9 mouse cellular contexts compared by ENCODE assay signal in genomic region chr10:58377592-58378197, GRCm38 (mm10). TPM values are rescaled to one million over a fixed set of nuclear protein-coding genes. Genes with fewer than 3 reads are reported as not detected.
A peak's percentile ranks its signal among the peaks of the same experiment; 100 is the strongest.
DNase-seq lines count a peak whose midpoint lies in the region; ATAC-seq lines count a peak whose summit lies in the region.
"Had no signal": no experiment of that assay in that cellular context is flagged by ENCODE, and none has a peak within 500 bp of the region (broad histone marks: within the 10 kb centered on the region; RNA-seq: fewer than 3 reads in every experiment).

No protein-coding gene starts in this region.

- H3K9me3 ChIP-seq in forebrain, embryonic 11.5 days (ENCODE audit: control insufficient read depth, low read length), result no peaks in the 10 kb centered on the region
- no peaks in the 10 kb centered on the region for H3K9me3 ChIP-seq in forebrain, embryonic 15.5 days
- no peaks in the 10 kb centered on the region for H3K9me3 ChIP-seq in embryonic facial prominence, embryonic 14.5 days (ENCODE audit: control insufficient read depth, low read length)
- no peaks in the 10 kb centered on the region for H3K9me3 ChIP-seq in limb, embryonic 11.5 days (ENCODE audit: control insufficient read depth, low read length)
- H3K9me3 ChIP-seq: hindbrain, embryonic 15.5 days had no signal

- no peaks in the 10 kb centered on the region for H3K27me3 ChIP-seq in forebrain, embryonic 11.5 days (ENCODE audit: control insufficient read depth, insufficient read depth, low read length)
- H3K27me3 ChIP-seq in forebrain, embryonic 15.5 days, result no peaks in the 10 kb centered on the region
- H3K27me3 ChIP-seq in embryonic facial prominence, embryonic 14.5 days (replicated peaks; ENCODE audit: control insufficient read depth, insufficient read depth, low read length), result no peaks in the 10 kb centered on the region
- H3K27me3 ChIP-seq in limb, embryonic 11.5 days (ENCODE audit: control insufficient read depth, insufficient read depth, low read length), result no peaks in the 10 kb centered on the region
- H3K27me3 ChIP-seq: hindbrain, embryonic 15.5 days had no signal

- H3K36me3 ChIP-seq in forebrain, embryonic 11.5 days (ENCODE audit: control insufficient read depth, insufficient read depth, low read length), result no peaks in the 10 kb centered on the region
- H3K36me3 ChIP-seq in forebrain, embryonic 15.5 days, result no peaks in the 10 kb centered on the region
- H3K36me3 ChIP-seq in embryonic facial prominence, embryonic 14.5 days (ENCODE audit: control insufficient read depth, insufficient read depth, low read length), result no peaks in the 10 kb centered on the region
- no peaks in the 10 kb centered on the region for H3K36me3 ChIP-seq in limb, embryonic 11.5 days (ENCODE audit: control insufficient read depth, insufficient read depth, low read length)
- H3K36me3 ChIP-seq: hindbrain, embryonic 15.5 days had no signal

- H3K27ac ChIP-seq in forebrain, embryonic 11.5 days (ENCODE audit: low read depth, low read length), result no peak overlapping the region
- H3K27ac ChIP-seq in forebrain, embryonic 15.5 days (replicated peaks), result no peak overlapping the region
- H3K27ac ChIP-seq in embryonic facial prominence, embryonic 14.5 days (replicated peaks; ENCODE audit: low read depth, low read length), result no peak overlapping the region
- no peak overlapping the region for H3K27ac ChIP-seq in limb, embryonic 11.5 days (replicated peaks; ENCODE audit: low read depth, low read length)
- H3K27ac ChIP-seq: hindbrain, embryonic 15.5 days had no signal

- H3K9ac ChIP-seq in forebrain, embryonic 11.5 days (ENCODE audit: low read length), result no peak overlapping the region
- H3K9ac ChIP-seq in forebrain, embryonic 15.5 days (replicated peaks), result no peak overlapping the region
- no peak overlapping the region for H3K9ac ChIP-seq in embryonic facial prominence, embryonic 14.5 days (ENCODE audit: low read depth, low read length)
- H3K9ac ChIP-seq in limb, embryonic 11.5 days (ENCODE audit: low read length), result no peak overlapping the region
- H3K9ac ChIP-seq: hindbrain, embryonic 15.5 days had no signal

- WGBS in forebrain, embryonic 11.5 days, result 37% methylated on average over 4 of the region's 4 CpGs
- 32% methylated on average over 4 of the region's 4 CpGs for WGBS in forebrain, embryonic 15.5 days
- 33% methylated on average over 4 of the region's 4 CpGs for WGBS in embryonic facial prominence, embryonic 14.5 days
- WGBS in limb, embryonic 11.5 days, result 49% methylated on average over 4 of the region's 4 CpGs

- no peak for ATAC-seq in forebrain, embryonic 11.5 days (replicated peaks; ENCODE audit: low FRiP score)
- ATAC-seq in forebrain, embryonic 15.5 days (replicated peaks), result no peak; the same call in 1 of the 2 replicates
- ATAC-seq in embryonic facial prominence, embryonic 14.5 days (ENCODE audit: low read depth), result no peak
- no peak for ATAC-seq in limb, embryonic 11.5 days (ENCODE audit: insufficient number of reproducible peaks, low FRiP score, low TSS enrichment, low read depth)
- peak; percentile 82 for ATAC-seq in neutrophil, adult 5-6 weeks (ENCODE audit: extremely low read depth, insufficient number of reproducible peaks, low FRiP score, poor library complexity, severe bottlenecking)

- H3K4me1 ChIP-seq in forebrain, embryonic 11.5 days (replicated peaks; ENCODE audit: control insufficient read depth, insufficient read depth, low read length), result 0 out of 2 replicates have a peak, but pooled peaks cover 2% of the 10 kb centered on the region
- peaks cover 13% of the 10 kb centered on the region for H3K4me1 ChIP-seq in forebrain, embryonic 15.5 days
- peaks cover 8% of the 10 kb centered on the region for H3K4me1 ChIP-seq in embryonic facial prominence, embryonic 14.5 days (ENCODE audit: control insufficient read depth, insufficient read depth, low read length)
- peaks cover 8% of the 10 kb centered on the region; the same call in 1 of the 2 replicates for H3K4me1 ChIP-seq in limb, embryonic 11.5 days (ENCODE audit: control insufficient read depth, insufficient read depth, low read length)

- no peak overlapping the region for H3K4me2 ChIP-seq in forebrain, embryonic 11.5 days (ENCODE audit: low read depth, low read length, severe bottlenecking)
- no peak overlapping the region for H3K4me2 ChIP-seq in forebrain, embryonic 15.5 days (replicated peaks)
- no peak overlapping the region for H3K4me2 ChIP-seq in embryonic facial prominence, embryonic 14.5 days (ENCODE audit: low read depth, low read length)
- H3K4me2 ChIP-seq in limb, embryonic 11.5 days (ENCODE audit: low read depth, severe bottlenecking), result no peak overlapping the region
- H3K4me2 ChIP-seq: hindbrain, embryonic 15.5 days had no signal

- no peak overlapping the region for H3K4me3 ChIP-seq in forebrain, embryonic 11.5 days (ENCODE audit: low read depth, low read length)
- no peak overlapping the region for H3K4me3 ChIP-seq in forebrain, embryonic 15.5 days
- H3K4me3 ChIP-seq in embryonic facial prominence, embryonic 14.5 days (ENCODE audit: low read depth, low read length), result no peak overlapping the region
- H3K4me3 ChIP-seq in limb, embryonic 11.5 days (ENCODE audit: low read depth, low read length), result no peak overlapping the region
- H3K4me3 ChIP-seq: hindbrain, embryonic 15.5 days had no signal

- DNase-seq in forebrain, embryonic 11.5 days (ENCODE audit: low spot score), result peak; percentile 59
- DNase-seq in testis, postnatal 10 days (ENCODE audit: low spot score), result peak; percentile 47
- DNase-seq in testis, postnatal 14 days (ENCODE audit: low spot score), result no peak
- peak; percentile 76 for DNase-seq in embryonic facial prominence, embryonic 14.5 days (ENCODE audit: low spot score)
- DNase-seq in limb, embryonic 11.5 days (ENCODE audit: low spot score), result peak; percentile 51
- DNase-seq in layer of hippocampus, adult 11-12 months (ENCODE audit: low spot score), result no peak

RNA-seq across cellular contexts. Expression of gene Lims1, which starts 54.4 kb away (rescaled TPM):
- 73.4 and 89.2 TPM in 2 replicates for polyA plus RNA-seq in forebrain, embryonic 11.5 days (2014; fragmentation: Nextera tagmentation; extraction: Ambion mirVana)
- 65.3 and 70.1 TPM in 2 replicates for polyA plus RNA-seq in forebrain, embryonic 15.5 days (2015; fragmentation: Nextera tagmentation; extraction: Ambion mirVana)
- 121 and 135 TPM in 2 replicates for polyA plus RNA-seq in embryonic facial prominence, embryonic 14.5 days (2014; fragmentation: Nextera tagmentation; extraction: Ambion mirVana)
- polyA plus RNA-seq in limb, embryonic 11.5 days (2014; fragmentation: Nextera tagmentation; extraction: Ambion mirVana), result 87.3 and 90.4 TPM in 2 replicates
- total RNA-seq in neutrophil, adult 5-6 weeks (2017), result 52.9 and 61.9 TPM in 2 replicates

Comparison
In these comparisons a context has a peak if more than half of its experiments do, and no peak if none do; other contexts are left out.
1. DNase-seq: peak in forebrain, embryonic 11.5 days (single experiment), testis, postnatal 10 days (single experiment), embryonic facial prominence, embryonic 14.5 days (single experiment) and limb, embryonic 11.5 days (single experiment); none in testis, postnatal 14 days (single experiment) and layer of hippocampus, adult 11-12 months (single experiment).